Mouse (Mus musculus) retina, postnatal 7 days (tissue): ENCODE measurements around the gene Nme7.
A peak's percentile ranks its signal among the peaks of the same experiment; 100 is the strongest.

Source experiments
- DNase-seq: peaks from one replicate; pipeline ENCODE4 v3.0.0-alpha.2; 2012; ENCODE audit warnings: low read depth, low spot score

The Nme7 gene

GRCm38 (mm10) chr1:164434049-164434448, 130.1 kb downstream of the Nme7 start:
- no peak for DNase-seq

- no peak for DNase-seq
These were observed 132.8 kb downstream of the Nme7 start for GRCm38 (mm10) chr1:164436749-164437148.

- no peak for DNase-seq
These were observed 136.3 kb downstream of the Nme7 start for GRCm38 (mm10) chr1:164440230-164440629.

GRCm38 (mm10) chr1:164440708-164441407, 136.9 kb downstream of the Nme7 start:
- DNase-seq: no peak

- no peak for DNase-seq
These were observed 137.6 kb downstream of the Nme7 start for GRCm38 (mm10) chr1:164441408-164441974.

GRCm38 (mm10) chr1:164445620-164446162, 141.8 kb downstream of the Nme7 start:
- no peak for DNase-seq

- DNase-seq: no peak
These were observed 142.6 kb downstream of the Nme7 start for GRCm38 (mm10) chr1:164446535-164446934.

- DNase-seq: no peak
These were observed 143.6 kb downstream of the Nme7 start for GRCm38 (mm10) chr1:164447521-164447920.

- DNase-seq: no peak
These were observed 145.7 kb downstream of the Nme7 start for GRCm38 (mm10) chr1:164449626-164450025.

- no peak for DNase-seq
These were observed 146.3 kb downstream of the Nme7 start for GRCm38 (mm10) chr1:164450231-164450630.

GRCm38 (mm10) chr1:164450644-164451043, 146.7 kb downstream of the Nme7 start:
- no peak for DNase-seq

- DNase-seq: no peak
These were observed 147.4 kb downstream of the Nme7 start for GRCm38 (mm10) chr1:164451346-164451745.

- no peak for DNase-seq
These were observed 148.7 kb downstream of the Nme7 start for GRCm38 (mm10) chr1:164452580-164452979.

- DNase-seq: no peak
These were observed 149.2 kb downstream of the Nme7 start for GRCm38 (mm10) chr1:164453146-164453545.

- no peak for DNase-seq
These were observed 149.8 kb downstream of the Nme7 start for GRCm38 (mm10) chr1:164453739-164454138.

- DNase-seq: no peak
These were observed 151.0 kb downstream of the Nme7 start for GRCm38 (mm10) chr1:164454747-164455400.

GRCm38 (mm10) chr1:164455614-164456013, 151.7 kb downstream of the Nme7 start:
- no peak for DNase-seq

GRCm38 (mm10) chr1:164456065-164456464, 152.1 kb downstream of the Nme7 start:
- DNase-seq: no peak

- DNase-seq: no peak
These were observed 152.8 kb downstream of the Nme7 start for GRCm38 (mm10) chr1:164456731-164457130.

- DNase-seq: peak; percentile 49
These were observed 153.8 kb downstream of the Nme7 start for GRCm38 (mm10) chr1:164457531-164458244.

- peak; percentile 69 for DNase-seq
These were observed 154.3 kb downstream of the Nme7 start, which contains the start of gene Atp1b1 for GRCm38 (mm10) chr1:164458245-164458613. Gene Atp1b1 (minus strand): TSS chr1:164458355.

GRCm38 (mm10) chr1:164458621-164459051, 154.7 kb downstream of the Nme7 start:
- DNase-seq: no peak
